Mouse (Mus musculus) CH12.LX (cell line): ENCODE results near the gene Tbc1d22b. TPM values are rescaled to one million over a fixed set of nuclear protein-coding genes. Genes with fewer than 3 reads are reported as not detected.

Experiments used
- DNase-seq: peaks from one replicate; pipeline ENCODE4 v3.0.0-alpha.2; 2013; ENCODE audit errors: extremely low read depth
- H3K27ac ChIP-seq: 2 replicates; pipeline ENCODE4 v1.5.1; 2012; ENCODE audit warnings: low read depth, mild to moderate bottlenecking, control low read depth, moderate library complexity; ENCODE audit not compliant: insufficient read depth
- H3K27me3 ChIP-seq: replicated peaks from 2 replicates; pipeline ENCODE3; 2012; ENCODE audit warnings: inconsistent platforms
- H3K36me3 ChIP-seq, 2 experiments: replicated peaks in 1 of 2; 2 replicates each; pipeline versions ENCODE3 to v1.6.1; 2012; ENCODE audit warnings: inconsistent platforms in 1 of 2, low read length in 1 of 2, mild to moderate bottlenecking in 1 of 2, mixed read lengths in 1 of 2, moderate library complexity in 1 of 2; ENCODE audit not compliant: control insufficient read depth in 1 of 2, insufficient read depth in 1 of 2
- H3K4me1 ChIP-seq, 2 experiments: 2 replicates each; pipeline ENCODE4 v1.6.1; 2012; ENCODE audit warnings: inconsistent platforms in 1 of 2, moderate library complexity in 1 of 2; ENCODE audit not compliant: insufficient read depth in 2 of 2, control insufficient read depth in 1 of 2
- H3K4me2 ChIP-seq: 2 replicates; pipeline ENCODE4 v1.6.1; 2012; ENCODE audit warnings: low read depth, mild to moderate bottlenecking, control low read depth; ENCODE audit not compliant: poor library complexity, insufficient read depth, severe bottlenecking
- H3K4me3 ChIP-seq, 3 experiments: fragments of 150-350 bp in 1 of 3; sonication (generic) in 1 of 3; replicated peaks in 1 of 3; 2 replicates each; pipeline versions ENCODE3 to v1.5.1; 2011 to 2012; ENCODE audit warnings: low read depth in 2 of 3, low read length in 2 of 3, mild to moderate bottlenecking in 2 of 3, moderate library complexity in 2 of 3, control low read depth in 1 of 3, improper control_type of control experiment in 1 of 3, inconsistent platforms in 1 of 3, mixed read lengths in 1 of 3; ENCODE audit not compliant: poor library complexity in 1 of 3
- H3K79me2 ChIP-seq: replicated peaks from 2 replicates; pipeline ENCODE4 v1.6.1; 2012; ENCODE audit warnings: mild to moderate bottlenecking, moderate library complexity; ENCODE audit not compliant: control insufficient read depth, poor library complexity, insufficient read depth, severe bottlenecking; ENCODE audit errors: extremely low read depth
- H3K9ac ChIP-seq: 2 replicates; pipeline ENCODE4 v1.6.1; 2012; ENCODE audit warnings: low read depth, mild to moderate bottlenecking, control low read depth, moderate library complexity; ENCODE audit not compliant: insufficient read depth
- H3K9me3 ChIP-seq: replicated peaks from 2 replicates; pipeline ENCODE3; 2012; ENCODE audit warnings: low read length, inconsistent platforms, mixed read lengths
- CHD1 ChIP-seq: IDR thresholded peaks from 2 replicates; pipeline ENCODE4 v1.6.1; 2012; ENCODE audit warnings: low read depth, low read length, improper control_type of control experiment, inconsistent platforms
- CHD2 ChIP-seq: IDR thresholded peaks from 2 replicates; pipeline ENCODE4 v1.6.1; 2011; ENCODE audit warnings: low read length, improper control_type of control experiment
- CTCF ChIP-seq, 2 experiments: IDR thresholded peaks in 1 of 2; conservative IDR thresholded peaks in 1 of 2; 2 replicates each; pipeline ENCODE4 v1.5.1; 2011 to 2012; ENCODE audit warnings: low read depth in 2 of 2, low read length in 2 of 2, improper control_type of control experiment in 1 of 2, inconsistent platforms in 1 of 2, mild to moderate bottlenecking in 1 of 2, moderate library complexity in 1 of 2
- E2F4 ChIP-seq: IDR thresholded peaks from 2 replicates; pipeline ENCODE4 v1.6.1; 2011; ENCODE audit warnings: low read depth, low read length, improper control_type of control experiment; ENCODE audit not compliant: insufficient replicate concordance
- ELF1 ChIP-seq: IDR thresholded peaks from 2 replicates; pipeline ENCODE4 v1.6.1; 2014; ENCODE audit warnings: low read depth, mild to moderate bottlenecking, inconsistent platforms, low read length, improper control_type of control experiment
- ETS1 ChIP-seq: conservative IDR thresholded peaks from 2 replicates; pipeline ENCODE4 v1.6.1; 2012; ENCODE audit warnings: low read depth, mild to moderate bottlenecking, inconsistent platforms, low read length, improper control_type of control experiment, moderate library complexity
- GABPA ChIP-seq: IDR thresholded peaks from 2 replicates; pipeline ENCODE4 v1.6.1; 2012; ENCODE audit warnings: low read depth, low read length, improper control_type of control experiment, inconsistent platforms; ENCODE audit not compliant: insufficient replicate concordance
- HCFC1 ChIP-seq: IDR thresholded peaks from 2 replicates; pipeline ENCODE4 v1.6.1; 2012; ENCODE audit warnings: low read depth, mild to moderate bottlenecking, inconsistent platforms, low read length, improper control_type of control experiment
- JUND ChIP-seq: conservative IDR thresholded peaks from 2 replicates; pipeline ENCODE4 v1.6.1; 2011; ENCODE audit warnings: low read depth, low read length, improper control_type of control experiment
- KAT2A ChIP-seq: IDR thresholded peaks from 2 replicates; pipeline ENCODE4 v1.6.1; 2012; ENCODE audit warnings: low read length, improper control_type of control experiment, inconsistent platforms; ENCODE audit not compliant: insufficient replicate concordance
- MAFK ChIP-seq: IDR thresholded peaks from 2 replicates; pipeline ENCODE4 v1.6.1; 2011; ENCODE audit warnings: low read length, improper control_type of control experiment; ENCODE audit not compliant: insufficient replicate concordance
- MXI1 ChIP-seq: IDR thresholded peaks from 2 replicates; pipeline ENCODE4 v1.6.1; 2011; ENCODE audit warnings: mild to moderate bottlenecking, low read depth, low read length, improper control_type of control experiment
- MYC ChIP-seq: IDR thresholded peaks from 2 replicates; pipeline ENCODE4 v1.6.1; 2011; ENCODE audit warnings: low read depth, mild to moderate bottlenecking, improper control_type of control experiment, low read length
- PAX5 ChIP-seq: IDR thresholded peaks from 2 replicates; pipeline ENCODE4 v1.6.1; 2012; ENCODE audit warnings: low read length, inconsistent platforms, mixed read lengths
- RAD21 ChIP-seq: IDR thresholded peaks from 2 replicates; pipeline ENCODE4 v1.6.1; 2011; ENCODE audit warnings: low read depth, mild to moderate bottlenecking, low read length, improper control_type of control experiment, moderate library complexity
- RCOR1 ChIP-seq: conservative IDR thresholded peaks from 2 replicates; pipeline ENCODE4 v1.6.1; 2012; ENCODE audit warnings: low read depth, mild to moderate bottlenecking, inconsistent platforms, low read length, improper control_type of control experiment
- SMC3 ChIP-seq: IDR thresholded peaks from 2 replicates; pipeline ENCODE4 v1.6.1; 2011; ENCODE audit warnings: low read depth, low read length, improper control_type of control experiment
- TBP ChIP-seq: conservative IDR thresholded peaks from 2 replicates; pipeline ENCODE4 v1.6.1; 2011; ENCODE audit warnings: low read depth, low read length, improper control_type of control experiment
- UBTF ChIP-seq: IDR thresholded peaks from 2 replicates; pipeline ENCODE4 v1.6.1; 2012; ENCODE audit warnings: low read depth, mild to moderate bottlenecking, inconsistent platforms, low read length, improper control_type of control experiment, moderate library complexity
- USF1 ChIP-seq: IDR thresholded peaks from 2 replicates; pipeline ENCODE4 v1.6.1; 2014; ENCODE audit warnings: low read depth, mild to moderate bottlenecking, inconsistent platforms, low read length, improper control_type of control experiment
- ZMIZ1 ChIP-seq: IDR thresholded peaks from 2 replicates; pipeline ENCODE4 v1.6.1; 2012; ENCODE audit warnings: low read depth, mild to moderate bottlenecking, inconsistent platforms, low read length, improper control_type of control experiment
- ZNF384 ChIP-seq: IDR thresholded peaks from 2 replicates; pipeline ENCODE4 v1.6.1; 2012; ENCODE audit warnings: low read depth, low read length, improper control_type of control experiment, inconsistent platforms
- dilution Hi-C: fragments of 300-500 bp; cut with MboI; formaldehyde crosslinking; loops from 2 replicates; pipeline ENCODE4 v1.14.3; 2020; ENCODE audit warnings: low sequenced_read_pairs; ENCODE audit not compliant: extremely low pct_unique_long_range_greater_than_20kb, extremely low pct_ligation_motif_present
- in situ Hi-C: fragments of 300-500 bp; cut with MboI; formaldehyde crosslinking; loops from 3 replicates; pipeline ENCODE4 v1.14.3; 2019; ENCODE audit warnings: low sequenced_read_pairs, low pct_ligation_motif_present, low pct_unique_long_range_greater_than_20kb, mixed read lengths
- polyA plus RNA-seq: library from polyadenylated mRNA; unstranded; fragments of >175 nt; gene quantifications from 2 replicates; pipeline ENCODE4 v1.2.1, GENCODE M21; 2012; ENCODE audit warnings: low read depth; ENCODE audit not compliant: insufficient read length
- total RNA-seq, 2 experiments: library from RNA; depleted of rRNA; stranded (reverse); fragments of 300-350 nt in 1 of 2; fragments of >200 nt in 1 of 2; gene quantifications; 2 replicates each; pipeline ENCODE4 v1.2.3; 2012 to 2014

Gene Tbc1d22b
- total and polyA plus RNA-seq, 3 experiments = 3.8 to 17.3 (median 6.6) TPM

DNA sequence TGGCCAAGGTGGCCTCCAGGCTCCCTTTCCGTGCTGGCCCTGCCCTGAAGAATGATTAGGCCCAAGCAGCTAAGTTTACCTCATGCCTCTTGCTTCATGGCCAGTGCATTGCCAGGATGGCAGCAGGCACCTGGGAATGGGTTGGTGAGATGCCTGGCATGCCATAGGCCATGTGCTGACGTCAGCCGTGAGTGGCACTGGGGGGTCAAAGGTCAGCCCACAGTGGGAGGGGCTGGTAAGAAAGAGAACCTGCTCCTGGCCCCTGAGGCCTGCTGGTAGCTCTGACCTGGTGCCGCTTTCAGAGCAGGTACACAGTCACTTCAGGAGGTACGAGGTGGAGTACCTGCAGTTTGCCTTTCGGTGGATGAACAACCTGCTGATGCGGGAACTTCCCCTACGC, 50.0 kb downstream of the Tbc1d22b start:
- in situ Hi-C loops = no loop called here
- Histone ChIP-seq H3K4me2 (no peak overlapping the region), H3K4me1 (no peaks in the 10 kb centered on the region), H3K9me3 (peaks cover 3% of the 10 kb centered on the region), H3K9ac (no peak overlapping the region), H3K79me2 (no peaks in the 10 kb centered on the region), H3K4me3 (no peak overlapping the region), H3K27ac (no peak overlapping the region), H3K36me3 (peaks cover 48 to 83% of the 10 kb centered on the region in 2 experiments), H3K27me3 (no peaks in the 10 kb centered on the region)
- dilution Hi-C loops = no loop called here
- no peak for DNase-seq
- TF ChIP-seq MAFK (no peak), KAT2A (no peak), ELF1 (no peak), ETS1 (no peak), USF1 (no peak), GABPA (no peak)

DNA sequence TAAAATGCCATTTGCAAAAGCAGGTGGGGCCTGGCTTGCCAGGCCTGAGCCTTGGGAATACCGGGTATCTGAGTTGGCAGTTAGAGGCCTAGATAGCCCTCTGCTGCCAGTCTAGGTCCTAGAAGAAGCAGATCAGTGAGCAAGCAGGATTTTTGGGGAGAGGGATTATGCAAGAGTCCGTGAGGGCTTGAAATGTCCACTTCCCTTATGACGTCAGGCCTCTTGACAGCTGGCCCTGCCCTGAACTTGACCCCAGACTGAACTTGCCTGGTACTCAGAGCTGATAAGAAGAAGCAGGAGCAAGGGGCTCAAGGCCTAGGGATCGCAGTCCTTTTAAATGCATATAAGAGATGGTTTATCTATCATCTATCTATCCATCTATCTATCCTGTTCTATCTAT, 51.8 kb downstream of the Tbc1d22b start:
- no peak for TF ChIP-seq E2F4
- no peak overlapping the region for H3K4me2 ChIP-seq
- H3K27ac ChIP-seq = no peak overlapping the region
- no peak overlapping the region for H3K9ac ChIP-seq
- DNase-seq = no peak
- no peak overlapping the region for H3K4me3 ChIP-seq
- in situ Hi-C loops (loop anchor here (5.0 to 25.0 kb wide), 2 partner anchors 49 to 261 kb away; partner anchors contain the start of gene Tmem217), dilution Hi-C loops (no loop called here)
- H3K4me1 ChIP-seq = peaks cover 3 to 8% of the 10 kb centered on the region in 2 experiments; a peak in 3 of 4 replicates
- H3K79me2 ChIP-seq = no peaks in the 10 kb centered on the region
- H3K9me3 ChIP-seq = peaks cover 3% of the 10 kb centered on the region
- no peaks in the 10 kb centered on the region for H3K27me3 ChIP-seq
- H3K36me3 ChIP-seq = peaks cover 39 to 82% of the 10 kb centered on the region in 2 experiments

DNA sequence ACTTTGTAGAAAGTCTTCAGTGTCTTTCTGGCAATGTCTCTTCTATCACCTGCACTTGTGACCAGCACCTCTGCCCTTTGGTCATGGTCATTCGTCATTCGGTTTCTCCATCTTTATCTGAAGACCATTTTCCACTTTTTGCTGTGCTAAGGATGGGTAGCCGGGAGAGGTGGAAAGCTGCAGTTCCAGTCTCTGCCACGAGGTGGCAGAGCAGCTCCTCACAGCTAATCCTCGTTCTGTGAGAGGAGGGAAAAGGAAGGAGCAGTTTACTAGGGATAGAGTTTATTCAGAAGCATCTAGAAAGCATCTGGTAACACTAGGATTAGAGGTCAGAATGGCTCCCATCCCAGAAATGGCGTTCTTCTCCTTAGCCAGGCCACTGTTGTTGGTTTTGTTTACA, 53.7 kb downstream of the Tbc1d22b start:
- dilution Hi-C loops (no loop called here), in situ Hi-C loops (loop anchor here (5.0 to 25.0 kb wide), 2 partner anchors 51 to 259 kb away; partner anchors contain the start of gene Tmem217)
- peak; percentile 48 for DNase-seq
- Histone ChIP-seq H3K4me2 (no peak overlapping the region), H3K36me3 (peaks cover 28 to 67% of the 10 kb centered on the region in 2 experiments), H3K9ac (no peak overlapping the region), H3K79me2 (no peaks in the 10 kb centered on the region), H3K4me1 (peaks cover 17 to 25% of the 10 kb centered on the region in 2 experiments), H3K4me3 (no peak overlapping the region), H3K27ac (no peak overlapping the region), H3K9me3 (peaks cover 3% of the 10 kb centered on the region), H3K27me3 (no peaks in the 10 kb centered on the region)
- TF ChIP-seq PAX5 (no peak), TBP (no peak), MXI1 (no peak), ZNF384 (no peak), JUND (no peak), CHD2 (no peak), MYC (no peak), RAD21 (peak; percentile 71), ETS1 (no peak), UBTF (no peak), ZMIZ1 (no peak), GABPA (no peak), SMC3 (peak; percentile 77), HCFC1 (no peak), CHD1 (no peak), CTCF (conservative IDR thresholded peaks at IDR 0.05 in 1 of 2, IDR thresholded peaks at IDR 0.05 in 1 of 2; ENCODE audit: low read depth in 2 of 2, low read length in 2 of 2) (peak; percentile 86 to 99), RCOR1 (no peak)
